Mouse (Mus musculus): ENCODE measurements at regions not wholly inside any gene's neighbourhood (a gene's known extent, or its start where the extent isn't known, plus 50 kb on each side); places are given as distances from the start of the nearest gene placed in this dataset.

- no peaks in the 10 kb centered on the region for H3K4me1 ChIP-seq (replicated peaks; ENCODE audit: control insufficient read depth, insufficient read depth, low read length)
- no peak for DNase-seq
- 96% methylated on average over 11 of the region's 11 CpGs for WGBS
- no peaks in the 10 kb centered on the region for H3K27me3 ChIP-seq (ENCODE audit: control insufficient read depth, insufficient read depth, low read length)
- no peaks in the 10 kb centered on the region for H3K36me3 ChIP-seq (ENCODE audit: control insufficient read depth, insufficient read depth, low read length)
- H3K4me3 ChIP-seq (ENCODE audit: control insufficient read depth, insufficient read depth, low read length) = no peak overlapping the region
- no peak overlapping the region for H3K27ac ChIP-seq (ENCODE audit: control insufficient read depth, insufficient read depth, low read length)
- no peak for TF ChIP-seq POLR2A (IDR thresholded peaks at IDR 0.05; ENCODE audit: control insufficient read depth, extremely low read depth, insufficient read depth, low read length, poor library complexity)
- TF ChIP-seq CTCF (IDR thresholded peaks at IDR 0.05; ENCODE audit: borderline replicate concordance, control insufficient read depth, extremely low read depth, insufficient read depth, low read length, poor library complexity) = no peak
Observed at GRCm38 (mm10) chr3:51111241-51111640, 113.0 kb upstream of the Noct start.

GRCm38 (mm10) chr3:51112351-51112750, 111.9 kb upstream of the Noct start:
- WGBS = 95% methylated on average over 3 of the region's 3 CpGs
- Histone ChIP-seq H3K27ac (ENCODE audit: control insufficient read depth, insufficient read depth, low read length) (no peak overlapping the region), H3K36me3 (ENCODE audit: control insufficient read depth, insufficient read depth, low read length) (no peaks in the 10 kb centered on the region), H3K27me3 (ENCODE audit: control insufficient read depth, insufficient read depth, low read length) (no peaks in the 10 kb centered on the region), H3K4me1 (replicated peaks; ENCODE audit: control insufficient read depth, insufficient read depth, low read length) (no peaks in the 10 kb centered on the region), H3K4me3 (ENCODE audit: control insufficient read depth, insufficient read depth, low read length) (no peak overlapping the region)
- no peak for TF ChIP-seq POLR2A (IDR thresholded peaks at IDR 0.05; ENCODE audit: control insufficient read depth, extremely low read depth, insufficient read depth, low read length, poor library complexity)
- TF ChIP-seq CTCF (IDR thresholded peaks at IDR 0.05; ENCODE audit: borderline replicate concordance, control insufficient read depth, extremely low read depth, insufficient read depth, low read length, poor library complexity) = no peak
- DNase-seq = no peak

- Histone ChIP-seq H3K36me3 (ENCODE audit: control insufficient read depth, insufficient read depth, low read length) (no peaks in the 10 kb centered on the region), H3K4me3 (ENCODE audit: control insufficient read depth, insufficient read depth, low read length) (no peak overlapping the region), H3K27ac (ENCODE audit: control insufficient read depth, insufficient read depth, low read length) (no peak overlapping the region), H3K27me3 (ENCODE audit: control insufficient read depth, insufficient read depth, low read length) (no peaks in the 10 kb centered on the region), H3K4me1 (replicated peaks; ENCODE audit: control insufficient read depth, insufficient read depth, low read length) (peaks cover 5% of the 10 kb centered on the region)
- TF ChIP-seq POLR2A (IDR thresholded peaks at IDR 0.05; ENCODE audit: control insufficient read depth, extremely low read depth, insufficient read depth, low read length, poor library complexity) (no peak), CTCF (IDR thresholded peaks at IDR 0.05; ENCODE audit: borderline replicate concordance, control insufficient read depth, extremely low read depth, insufficient read depth, low read length, poor library complexity) (no peak)
- 98% methylated on average over 2 of the region's 2 CpGs for WGBS
- no peak for DNase-seq
Observed at GRCm38 (mm10) chr3:51115921-51116320, 108.3 kb upstream of the Noct start.

- DNase-seq = no peak
- Histone ChIP-seq H3K27ac (ENCODE audit: control insufficient read depth, insufficient read depth, low read length) (no peak overlapping the region), H3K4me1 (replicated peaks; ENCODE audit: control insufficient read depth, insufficient read depth, low read length) (peaks cover 5% of the 10 kb centered on the region), H3K36me3 (ENCODE audit: control insufficient read depth, insufficient read depth, low read length) (no peaks in the 10 kb centered on the region), H3K27me3 (ENCODE audit: control insufficient read depth, insufficient read depth, low read length) (no peaks in the 10 kb centered on the region), H3K4me3 (ENCODE audit: control insufficient read depth, insufficient read depth, low read length) (no peak overlapping the region)
- TF ChIP-seq CTCF (IDR thresholded peaks at IDR 0.05; ENCODE audit: borderline replicate concordance, control insufficient read depth, extremely low read depth, insufficient read depth, low read length, poor library complexity) (no peak), POLR2A (IDR thresholded peaks at IDR 0.05; ENCODE audit: control insufficient read depth, extremely low read depth, insufficient read depth, low read length, poor library complexity) (no peak)
- whole genome bisulfite sequencing = 15% methylated on average over 7 of the region's 7 CpGs
Observed at GRCm38 (mm10) chr3:51118706-51119105, 105.5 kb upstream of the Noct start.

- H3K4me1 ChIP-seq (replicated peaks; ENCODE audit: control insufficient read depth, insufficient read depth, low read length) = peaks cover 5% of the 10 kb centered on the region
- TF ChIP-seq CTCF (IDR thresholded peaks at IDR 0.05; ENCODE audit: borderline replicate concordance, control insufficient read depth, extremely low read depth, insufficient read depth, low read length, poor library complexity) = no peak
- TF ChIP-seq POLR2A (IDR thresholded peaks at IDR 0.05; ENCODE audit: control insufficient read depth, extremely low read depth, insufficient read depth, low read length, poor library complexity) = no peak
- 98% methylated on average over 12 of the region's 12 CpGs for WGBS
- no peaks in the 10 kb centered on the region for H3K27me3 ChIP-seq (ENCODE audit: control insufficient read depth, insufficient read depth, low read length)
- DNase-seq = no peak
- no peak overlapping the region for H3K4me3 ChIP-seq (ENCODE audit: control insufficient read depth, insufficient read depth, low read length)
- H3K36me3 ChIP-seq (ENCODE audit: control insufficient read depth, insufficient read depth, low read length) = no peaks in the 10 kb centered on the region
- no peak overlapping the region for H3K27ac ChIP-seq (ENCODE audit: control insufficient read depth, insufficient read depth, low read length)
Observed at GRCm38 (mm10) chr3:51120522-51120921, 103.7 kb upstream of the Noct start.

- no peaks in the 10 kb centered on the region for H3K27me3 ChIP-seq (ENCODE audit: control insufficient read depth, insufficient read depth, low read length)
- no peak overlapping the region for H3K27ac ChIP-seq (ENCODE audit: control insufficient read depth, insufficient read depth, low read length)
- TF ChIP-seq CTCF (IDR thresholded peaks at IDR 0.05; ENCODE audit: borderline replicate concordance, control insufficient read depth, extremely low read depth, insufficient read depth, low read length, poor library complexity) = no peak
- TF ChIP-seq POLR2A (IDR thresholded peaks at IDR 0.05; ENCODE audit: control insufficient read depth, extremely low read depth, insufficient read depth, low read length, poor library complexity) = no peak
- peaks cover 5% of the 10 kb centered on the region for H3K4me1 ChIP-seq (replicated peaks; ENCODE audit: control insufficient read depth, insufficient read depth, low read length)
- no peak overlapping the region for H3K4me3 ChIP-seq (ENCODE audit: control insufficient read depth, insufficient read depth, low read length)
- 48% methylated on average over 9 of the region's 9 CpGs for WGBS
- DNase-seq = peak; percentile 60
- H3K36me3 ChIP-seq (ENCODE audit: control insufficient read depth, insufficient read depth, low read length) = no peaks in the 10 kb centered on the region
Observed at GRCm38 (mm10) chr3:51121703-51122540, 102.3 kb upstream of the Noct start.

Data from thymus, adult 2 months (tissue).